Mouse (Mus musculus): ENCODE data around the gene Zbtb45. TPM values are rescaled to one million over a fixed set of nuclear protein-coding genes. Genes with fewer than 3 reads are reported as not detected.

The Zbtb45 gene
- polyA plus RNA-seq, 1 experiment from 2014 or later, result 29.6 TPM

DNA sequence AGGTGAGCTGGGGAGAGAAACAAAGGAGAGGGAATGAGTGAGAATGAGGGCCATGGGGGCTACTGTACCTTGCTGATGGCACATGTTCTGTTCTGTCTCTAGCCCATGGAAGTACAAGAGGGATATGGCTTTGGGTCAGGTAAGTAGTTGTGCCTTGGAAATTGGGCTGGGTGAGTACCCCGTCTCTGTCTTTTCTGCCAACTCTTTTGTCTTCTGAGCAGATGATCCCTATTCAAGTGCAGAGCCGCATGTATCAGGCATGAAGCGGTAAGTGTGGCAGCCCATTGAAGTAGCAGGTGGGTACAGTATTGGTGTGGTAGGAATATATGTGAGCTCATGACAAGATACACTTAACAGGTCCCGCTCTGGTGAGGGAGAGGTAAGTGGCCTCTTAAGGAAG is 19.2 kb upstream of the Zbtb45 start:
- Histone ChIP-seq H3K27me3 (ENCODE audit: control insufficient read depth, insufficient read depth, low read length) (no peaks in the 10 kb centered on the region), H3K4me3 (ENCODE audit: low read length) (no peak overlapping the region), H3K36me3 (ENCODE audit: control insufficient read depth, insufficient read depth, low read length) (peaks cover 83% of the 10 kb centered on the region), H3K27ac (ENCODE audit: low read depth, low read length) (no peak overlapping the region), H3K4me2 (replicated peaks; ENCODE audit: low read depth, low read length) (no peak overlapping the region), H3K4me1 (ENCODE audit: control insufficient read depth, insufficient read depth, low read length) (peaks cover 21% of the 10 kb centered on the region), H3K9ac (ENCODE audit: low read depth, low read length) (no peak overlapping the region), H3K9me3 (ENCODE audit: control insufficient read depth, low read length) (no peaks in the 10 kb centered on the region)
- WGBS, result 90% methylated on average over 4 of the region's 4 CpGs
- no peak for ATAC-seq (ENCODE audit: low FRiP score, low TSS enrichment)

DNA sequence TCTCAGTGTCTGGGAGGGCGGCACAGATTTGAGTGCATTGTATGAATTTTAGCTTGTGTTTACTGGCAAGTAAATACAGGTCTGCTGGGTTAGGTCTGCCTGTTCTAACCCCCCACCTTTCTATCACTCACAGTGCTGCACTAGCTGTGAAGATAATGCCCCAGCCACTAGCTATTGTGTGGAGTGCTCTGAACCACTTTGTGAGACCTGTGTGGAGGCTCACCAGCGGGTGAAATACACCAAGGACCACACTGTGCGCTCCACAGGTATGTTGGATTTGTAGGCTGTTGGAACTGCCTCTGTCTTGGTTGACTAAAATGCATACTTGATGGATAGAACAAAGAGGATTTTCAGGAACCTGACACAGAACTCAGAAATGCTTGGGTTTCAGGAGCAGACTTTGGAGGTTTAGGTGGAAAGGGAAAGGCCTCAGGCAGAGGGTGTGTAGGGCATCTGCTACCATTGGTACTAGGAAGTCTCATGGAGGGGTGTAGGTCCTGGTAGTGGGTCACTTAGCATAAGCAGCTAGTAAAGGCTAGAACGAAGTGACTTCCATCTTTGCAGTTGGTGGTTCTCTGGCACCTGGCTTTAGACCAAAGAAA is 15.8 kb upstream of the Zbtb45 start:
- Histone ChIP-seq H3K9ac (ENCODE audit: low read depth, low read length) (peak overlapping the region; percentile 99), H3K4me1 (ENCODE audit: control insufficient read depth, insufficient read depth, low read length) (peaks cover 24% of the 10 kb centered on the region), H3K9me3 (ENCODE audit: control insufficient read depth, low read length) (no peaks in the 10 kb centered on the region), H3K36me3 (ENCODE audit: control insufficient read depth, insufficient read depth, low read length) (peaks cover 56% of the 10 kb centered on the region), H3K4me3 (ENCODE audit: low read length) (peak overlapping the region; percentile 96), H3K4me2 (replicated peaks; ENCODE audit: low read depth, low read length) (peak overlapping the region; percentile 98), H3K27me3 (ENCODE audit: control insufficient read depth, insufficient read depth, low read length) (no peaks in the 10 kb centered on the region), H3K27ac (ENCODE audit: low read depth, low read length) (peak overlapping the region; percentile 100; the same call in 1 of the 2 replicates)
- ATAC-seq (ENCODE audit: low FRiP score, low TSS enrichment), result no peak
- 26% methylated on average over 4 of the region's 4 CpGs for WGBS

DNA sequence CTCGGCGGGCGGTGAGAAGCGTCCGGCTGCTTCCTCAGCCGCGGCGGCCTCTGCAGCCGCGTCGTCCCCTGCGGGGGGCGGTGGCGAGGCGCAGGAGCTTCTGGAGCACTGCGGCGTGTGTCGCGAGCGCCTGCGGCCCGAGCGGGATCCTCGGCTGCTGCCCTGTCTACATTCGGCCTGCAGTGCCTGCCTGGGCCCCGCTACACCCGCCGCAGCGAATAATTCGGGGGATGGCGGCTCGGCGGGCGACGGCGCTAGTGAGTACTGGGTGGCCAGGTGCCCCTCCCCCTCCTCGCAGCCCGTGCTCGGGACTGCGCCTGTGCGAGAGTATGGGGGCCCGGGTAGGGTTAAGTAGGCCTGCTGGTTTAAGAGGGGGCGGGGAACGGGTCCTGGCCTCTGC is 15.0 kb upstream of the Zbtb45 start:
- peak overlapping the region; percentile 96 for H3K4me3 ChIP-seq (ENCODE audit: low read length)
- H3K9ac ChIP-seq (ENCODE audit: low read depth, low read length), result peak overlapping the region; percentile 99
- peaks cover 48% of the 10 kb centered on the region for H3K36me3 ChIP-seq (ENCODE audit: control insufficient read depth, insufficient read depth, low read length)
- H3K27ac ChIP-seq (ENCODE audit: low read depth, low read length), result peak overlapping the region; percentile 100
- H3K27me3 ChIP-seq (ENCODE audit: control insufficient read depth, insufficient read depth, low read length), result no peaks in the 10 kb centered on the region
- H3K9me3 ChIP-seq (ENCODE audit: control insufficient read depth, low read length), result no peaks in the 10 kb centered on the region
- 0% methylated on average over 39 of the region's 44 CpGs for WGBS
- ATAC-seq (ENCODE audit: low FRiP score, low TSS enrichment), result peak; percentile 53
- peaks cover 24% of the 10 kb centered on the region for H3K4me1 ChIP-seq (ENCODE audit: control insufficient read depth, insufficient read depth, low read length)
- peak overlapping the region; percentile 98 for H3K4me2 ChIP-seq (replicated peaks; ENCODE audit: low read depth, low read length)

GRCm38 (mm10) chr7:13023928-13024731 is 14.3 kb upstream of the Zbtb45 start:
- WGBS, result under 1% methylated on average over 82 of the region's 95 CpGs
- peak overlapping the region; percentile 96 for H3K4me3 ChIP-seq (ENCODE audit: low read length)
- H3K9me3 ChIP-seq (ENCODE audit: control insufficient read depth, low read length), result no peaks in the 10 kb centered on the region
- peak overlapping the region; percentile 99 for H3K9ac ChIP-seq (ENCODE audit: low read depth, low read length)
- H3K36me3 ChIP-seq (ENCODE audit: control insufficient read depth, insufficient read depth, low read length), result peaks cover 41% of the 10 kb centered on the region
- peak overlapping the region; percentile 98 for H3K4me2 ChIP-seq (replicated peaks; ENCODE audit: low read depth, low read length)
- H3K4me1 ChIP-seq (ENCODE audit: control insufficient read depth, insufficient read depth, low read length), result peaks cover 24% of the 10 kb centered on the region
- H3K27me3 ChIP-seq (ENCODE audit: control insufficient read depth, insufficient read depth, low read length), result no peaks in the 10 kb centered on the region
- H3K27ac ChIP-seq (ENCODE audit: low read depth, low read length), result peak overlapping the region; percentile 100
- ATAC-seq (ENCODE audit: low FRiP score, low TSS enrichment), result peak; percentile 82

DNA sequence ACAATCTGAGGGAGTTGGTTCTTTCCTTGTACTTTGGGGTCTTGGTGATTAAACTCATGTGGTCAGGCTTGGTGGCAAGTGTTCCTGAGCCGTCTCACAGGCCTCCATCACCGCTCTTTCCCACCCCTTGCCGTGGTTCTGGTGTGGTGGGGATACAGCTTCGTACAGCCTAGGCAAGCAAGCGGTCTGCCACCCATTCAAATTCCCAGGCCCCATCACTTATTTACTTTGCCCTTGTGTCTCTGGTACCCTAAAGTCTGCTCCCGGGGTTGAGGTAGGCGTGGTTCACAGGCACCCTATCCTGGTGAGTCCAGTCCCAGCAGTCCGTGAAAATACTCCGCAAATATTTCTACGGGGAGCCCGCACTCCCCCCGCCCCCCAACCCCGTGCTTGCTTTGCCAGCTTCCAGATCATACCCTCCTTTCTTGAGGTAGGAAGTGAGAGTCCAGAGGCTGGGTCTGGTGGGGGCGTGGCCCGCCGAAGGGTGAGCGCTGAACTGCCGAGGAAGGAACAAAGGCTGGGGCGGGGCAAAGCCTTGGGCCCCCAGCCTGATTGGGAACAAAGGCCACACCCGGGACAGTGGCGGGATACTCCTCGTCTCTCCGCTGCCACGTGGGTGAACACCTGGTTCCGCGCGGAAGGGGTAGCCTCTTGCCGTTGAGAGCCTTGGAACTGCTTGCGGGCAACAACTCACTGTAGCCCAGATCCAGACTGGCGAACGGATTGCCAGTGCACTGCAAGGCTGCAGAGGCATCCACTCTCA is 13.1 kb upstream of the Zbtb45 start:
- Histone ChIP-seq H3K4me2 (replicated peaks; ENCODE audit: low read depth, low read length) (peak overlapping the region; percentile 98), H3K27ac (ENCODE audit: low read depth, low read length) (peak overlapping the region; percentile 100), H3K4me3 (ENCODE audit: low read length) (peak overlapping the region; percentile 96), H3K36me3 (ENCODE audit: control insufficient read depth, insufficient read depth, low read length) (peaks cover 29% of the 10 kb centered on the region), H3K9ac (ENCODE audit: low read depth, low read length) (peak overlapping the region; percentile 99), H3K9me3 (ENCODE audit: control insufficient read depth, low read length) (no peaks in the 10 kb centered on the region), H3K27me3 (ENCODE audit: control insufficient read depth, insufficient read depth, low read length) (no peaks in the 10 kb centered on the region), H3K4me1 (ENCODE audit: control insufficient read depth, insufficient read depth, low read length) (peaks cover 24% of the 10 kb centered on the region)
- 2% methylated on average over 31 of the region's 31 CpGs for WGBS
- ATAC-seq (ENCODE audit: low FRiP score, low TSS enrichment), result peak; percentile 87

DNA sequence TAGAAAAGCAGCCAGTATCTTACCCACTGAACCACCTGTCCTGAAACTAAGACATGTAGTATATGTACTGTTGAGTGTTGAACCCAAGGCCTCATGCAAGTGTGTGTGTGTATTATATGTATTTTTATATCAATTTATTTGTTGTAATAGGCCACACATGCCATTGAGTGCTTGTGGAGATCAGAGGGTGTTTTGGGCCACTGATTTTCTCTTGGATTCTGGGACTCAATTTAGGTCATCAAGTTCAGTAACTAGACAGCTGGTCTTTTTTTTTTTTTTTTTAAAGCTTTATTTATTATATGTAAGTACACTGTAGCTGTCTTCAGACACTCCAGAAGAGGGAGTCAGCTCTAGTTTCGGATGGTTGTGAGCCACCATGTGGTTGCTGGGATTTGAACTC is 5.4 kb upstream of the Zbtb45 start:
- WGBS, result 79% methylated on average over 1 of the region's 1 CpGs

GRCm38 (mm10) chr7:13014275-13014839 is 4.5 kb upstream of the Zbtb45 start:
- no peak for ATAC-seq (ENCODE audit: low FRiP score, low TSS enrichment)
- Histone ChIP-seq H3K4me2 (replicated peaks; ENCODE audit: low read depth, low read length) (no peak overlapping the region), H3K9ac (ENCODE audit: low read depth, low read length) (no peak overlapping the region), H3K4me1 (ENCODE audit: control insufficient read depth, insufficient read depth, low read length) (no peaks in the 10 kb centered on the region), H3K9me3 (ENCODE audit: control insufficient read depth, low read length) (no peaks in the 10 kb centered on the region), H3K36me3 (ENCODE audit: control insufficient read depth, insufficient read depth, low read length) (no peaks in the 10 kb centered on the region), H3K4me3 (ENCODE audit: low read length) (no peak overlapping the region), H3K27ac (ENCODE audit: low read depth, low read length) (no peak overlapping the region), H3K27me3 (ENCODE audit: control insufficient read depth, insufficient read depth, low read length) (no peaks in the 10 kb centered on the region)
- 41% methylated on average over 6 of the region's 6 CpGs for WGBS

More for the DNA sequence above, 5.4 kb upstream of the Zbtb45 start:
- no peaks in the 10 kb centered on the region for H3K27me3 ChIP-seq (ENCODE audit: control insufficient read depth, insufficient read depth, low read length)
- H3K9ac ChIP-seq (ENCODE audit: low read depth, low read length), result no peak overlapping the region
- no peaks in the 10 kb centered on the region for H3K9me3 ChIP-seq (ENCODE audit: control insufficient read depth, low read length)
- no peaks in the 10 kb centered on the region for H3K36me3 ChIP-seq (ENCODE audit: control insufficient read depth, insufficient read depth, low read length)
- ATAC-seq (ENCODE audit: low FRiP score, low TSS enrichment), result no peak
- no peak overlapping the region for H3K4me2 ChIP-seq (replicated peaks; ENCODE audit: low read depth, low read length)
- H3K27ac ChIP-seq (ENCODE audit: low read depth, low read length), result no peak overlapping the region
- H3K4me1 ChIP-seq (ENCODE audit: control insufficient read depth, insufficient read depth, low read length), result no peaks in the 10 kb centered on the region
- H3K4me3 ChIP-seq (ENCODE audit: low read length), result no peak overlapping the region

- no peak overlapping the region for H3K4me2 ChIP-seq (replicated peaks; ENCODE audit: low read depth, low read length)
- H3K4me1 ChIP-seq (ENCODE audit: control insufficient read depth, insufficient read depth, low read length), result no peaks in the 10 kb centered on the region; the same call in 1 of the 2 replicates
- no peak overlapping the region for H3K4me3 ChIP-seq (ENCODE audit: low read length)
- H3K9ac ChIP-seq (ENCODE audit: low read depth, low read length), result no peak overlapping the region
- H3K27ac ChIP-seq (ENCODE audit: low read depth, low read length), result no peak overlapping the region
- 60% methylated on average over 4 of the region's 4 CpGs for WGBS
- H3K36me3 ChIP-seq (ENCODE audit: control insufficient read depth, insufficient read depth, low read length), result no peaks in the 10 kb centered on the region
- no peaks in the 10 kb centered on the region for H3K27me3 ChIP-seq (ENCODE audit: control insufficient read depth, insufficient read depth, low read length)
- H3K9me3 ChIP-seq (ENCODE audit: control insufficient read depth, low read length), result no peaks in the 10 kb centered on the region
- no peak for ATAC-seq (ENCODE audit: low FRiP score, low TSS enrichment)
Measured at GRCm38 (mm10) chr7:13013671-13014070, 3.8 kb upstream of the Zbtb45 start.

All from kidney, embryonic 14.5 days (tissue).